Mouse (Mus musculus) embryonic facial prominence, embryonic 15.5 days (tissue): ENCODE data around the gene Mertk. TPM values are rescaled to one million over a fixed set of nuclear protein-coding genes. Genes with fewer than 3 reads are reported as not detected.

Source experiments
- ATAC-seq: fragments of 200-750 bp; cut with Nextera tagmentation; 2 replicates; pipeline ENCODE4 v1.8.0; 2017; ENCODE audit warnings: low read depth, moderate TSS enrichment; ENCODE audit not compliant: insufficient number of reproducible peaks, low FRiP score, low TSS enrichment
- H3K27ac ChIP-seq: fragments of 300-500 bp; sonication (generic); replicated peaks from 2 replicates; pipeline ENCODE4 v1.5.1; 2015; ENCODE audit warnings: mild to moderate bottlenecking, inconsistent platforms
- H3K27me3 ChIP-seq: fragments of 300-500 bp; sonication (generic); 2 replicates; pipeline ENCODE4 v1.6.1; 2015; ENCODE audit warnings: inconsistent platforms
- H3K36me3 ChIP-seq: fragments of 300-500 bp; sonication (generic); 2 replicates; pipeline ENCODE4 v1.6.1; 2015; ENCODE audit warnings: mild to moderate bottlenecking, inconsistent platforms
- H3K4me1 ChIP-seq: fragments of 300-500 bp; sonication (generic); 2 replicates; pipeline ENCODE4 v1.6.1; 2015; ENCODE audit warnings: inconsistent platforms
- H3K4me2 ChIP-seq: fragments of 300-500 bp; sonication (generic); replicated peaks from 2 replicates; pipeline ENCODE4 v1.6.1; 2015; ENCODE audit warnings: mild to moderate bottlenecking, inconsistent platforms
- H3K4me3 ChIP-seq: fragments of 300-500 bp; sonication (generic); replicated peaks from 2 replicates; pipeline ENCODE4 v1.5.1; 2015; ENCODE audit warnings: mild to moderate bottlenecking, inconsistent platforms
- H3K9ac ChIP-seq: fragments of 300-500 bp; sonication (generic); 2 replicates; pipeline ENCODE4 v1.6.1; 2015; ENCODE audit warnings: inconsistent platforms
- H3K9me3 ChIP-seq: fragments of 300-500 bp; sonication (generic); replicated peaks from 2 replicates; pipeline ENCODE4 v1.6.1; 2016; ENCODE audit warnings: inconsistent platforms
- WGBS: fragments of 180-500 bp; shearing (Covaris S2); methylation state at CpG from one replicate; pipeline ENCODE4 v1.1.7; 2015; 5-methylcytosine and 5-hydroxymethylcytosine counted together
- polyA plus RNA-seq: library from polyadenylated mRNA; unstranded; fragments of >200 nt; fragmentation: Nextera tagmentation; extraction: Ambion mirVana; gene quantifications from 2 replicates; pipeline ENCODE4 v1.2.1, GENCODE M21; 2015

Gene Mertk
- polyA plus RNA-seq, 1 experiment from 2014 or later: 10.2 TPM

DNA sequence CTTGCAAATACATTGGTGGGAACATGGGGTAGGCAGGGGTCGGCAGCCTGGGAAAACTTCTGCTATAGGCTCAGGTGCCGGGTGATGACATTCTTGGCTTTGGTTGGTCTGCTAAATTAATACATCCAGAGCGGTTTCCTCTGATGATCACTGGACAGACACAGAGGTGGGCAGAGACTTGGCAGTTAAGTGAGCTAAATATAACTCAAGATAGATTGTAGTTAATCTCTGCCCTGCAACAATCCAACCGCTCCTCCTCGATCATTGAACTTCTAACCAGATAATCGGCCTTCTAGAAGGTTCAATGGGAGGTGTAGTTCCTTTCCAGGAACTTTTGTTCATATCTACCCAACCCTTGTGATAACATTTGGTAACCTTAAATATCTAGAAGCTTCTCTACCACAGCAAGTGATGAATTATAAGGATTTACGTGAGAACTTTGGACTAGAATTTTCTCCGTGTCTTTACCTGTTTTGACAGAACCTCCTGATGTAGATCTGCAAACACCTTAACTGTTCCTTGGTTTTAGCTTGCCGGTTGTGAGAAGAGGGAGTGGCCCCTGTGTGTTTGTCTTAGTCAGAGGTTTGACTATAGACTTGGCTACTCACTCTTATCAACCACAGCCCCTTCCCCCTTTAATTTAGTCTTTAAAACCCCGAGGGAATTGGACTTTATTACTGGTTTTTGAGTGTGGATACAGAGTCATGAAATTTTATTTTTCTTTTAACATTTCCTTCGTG is 92.3 kb downstream of the Mertk start:
- no peaks in the 10 kb centered on the region for H3K4me1 ChIP-seq
- 89% methylated on average over 11 of the region's 11 CpGs for WGBS
- ATAC-seq: no peak
- no peak overlapping the region for H3K4me2 ChIP-seq
- H3K27ac ChIP-seq: no peak overlapping the region
- H3K36me3 ChIP-seq: peaks cover 42% of the 10 kb centered on the region
- H3K9me3 ChIP-seq: no peaks in the 10 kb centered on the region
- no peaks in the 10 kb centered on the region for H3K27me3 ChIP-seq
- H3K4me3 ChIP-seq: no peak overlapping the region
- H3K9ac ChIP-seq: no peak overlapping the region

DNA sequence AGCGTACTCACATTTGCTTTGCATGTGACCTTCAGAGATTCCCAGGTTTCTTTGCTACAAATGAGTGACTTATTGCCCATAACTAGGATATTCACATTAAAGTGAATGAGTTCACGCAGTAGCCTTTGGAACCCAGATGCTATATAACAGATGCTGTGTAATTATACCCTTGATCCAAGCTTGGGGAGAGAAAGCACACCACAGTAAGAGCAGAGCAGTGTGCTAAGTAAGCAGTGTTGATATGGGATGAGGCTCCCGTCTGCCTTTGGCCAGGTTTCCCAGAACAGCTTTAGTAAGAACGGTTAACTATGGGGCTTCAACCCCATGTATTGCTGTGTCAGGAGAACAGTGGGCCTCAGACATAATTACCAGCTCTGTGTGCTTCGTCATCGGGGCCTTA is 95.2 kb downstream of the Mertk start:
- Histone ChIP-seq H3K9me3 (no peaks in the 10 kb centered on the region), H3K9ac (no peak overlapping the region), H3K27ac (no peak overlapping the region), H3K27me3 (no peaks in the 10 kb centered on the region), H3K4me1 (no peaks in the 10 kb centered on the region), H3K36me3 (peaks cover 46% of the 10 kb centered on the region), H3K4me3 (no peak overlapping the region), H3K4me2 (no peak overlapping the region)
- ATAC-seq: no peak
- 81% methylated on average over 6 of the region's 6 CpGs for WGBS

DNA sequence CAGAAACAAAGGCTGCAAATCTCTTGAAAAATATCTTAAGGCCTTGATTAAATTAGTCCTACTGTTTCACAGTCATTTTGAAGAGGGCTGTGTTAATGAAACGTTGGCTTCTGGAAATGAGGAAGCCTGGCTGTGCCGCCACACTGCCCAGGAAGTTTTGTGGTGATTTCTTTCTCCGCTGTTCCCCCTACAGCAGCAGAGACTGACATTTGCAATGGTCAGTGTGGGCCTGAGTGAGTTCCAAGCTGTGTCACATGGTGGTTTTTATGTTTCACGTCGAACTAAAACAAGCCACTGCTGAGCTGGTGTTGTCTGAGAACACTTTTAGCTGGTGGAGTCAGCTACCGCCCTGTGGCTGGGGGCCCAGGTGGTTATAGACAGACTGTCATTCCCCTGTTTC is 97.7 kb downstream of the Mertk start:
- H3K27me3 ChIP-seq: no peaks in the 10 kb centered on the region
- H3K4me2 ChIP-seq: no peak overlapping the region
- H3K36me3 ChIP-seq: peaks cover 53% of the 10 kb centered on the region
- no peak overlapping the region for H3K27ac ChIP-seq
- ATAC-seq: no peak
- no peak overlapping the region for H3K4me3 ChIP-seq
- WGBS: 58% methylated on average over 6 of the region's 6 CpGs
- no peak overlapping the region for H3K9ac ChIP-seq
- no peaks in the 10 kb centered on the region for H3K9me3 ChIP-seq
- no peaks in the 10 kb centered on the region for H3K4me1 ChIP-seq

DNA sequence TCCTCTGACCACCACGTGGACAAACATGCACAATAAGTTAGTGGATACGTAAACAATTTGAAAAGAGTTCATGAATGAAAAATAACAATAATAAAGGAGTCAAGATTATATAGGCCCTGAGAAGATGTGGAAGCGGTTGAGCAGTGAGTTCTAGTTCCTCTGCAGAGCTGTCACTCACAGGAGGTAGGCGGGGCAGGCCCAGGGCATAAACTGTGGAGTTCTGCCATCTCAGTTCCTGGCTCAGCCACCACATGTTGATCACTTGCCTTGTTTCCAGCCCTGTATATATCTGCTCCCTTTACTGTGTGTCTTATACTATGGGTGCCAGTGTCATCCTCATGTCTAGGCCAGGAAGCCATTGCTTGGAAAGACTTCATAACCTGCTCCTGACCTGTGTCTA is 104.7 kb downstream of the Mertk start:
- Histone ChIP-seq H3K4me3 (no peak overlapping the region), H3K27me3 (no peaks in the 10 kb centered on the region), H3K27ac (no peak overlapping the region), H3K9me3 (no peaks in the 10 kb centered on the region), H3K9ac (no peak overlapping the region), H3K36me3 (peaks cover 31% of the 10 kb centered on the region), H3K4me2 (no peak overlapping the region), H3K4me1 (no peaks in the 10 kb centered on the region)
- WGBS: 95% methylated on average over 4 of the region's 4 CpGs
- no peak for ATAC-seq

DNA sequence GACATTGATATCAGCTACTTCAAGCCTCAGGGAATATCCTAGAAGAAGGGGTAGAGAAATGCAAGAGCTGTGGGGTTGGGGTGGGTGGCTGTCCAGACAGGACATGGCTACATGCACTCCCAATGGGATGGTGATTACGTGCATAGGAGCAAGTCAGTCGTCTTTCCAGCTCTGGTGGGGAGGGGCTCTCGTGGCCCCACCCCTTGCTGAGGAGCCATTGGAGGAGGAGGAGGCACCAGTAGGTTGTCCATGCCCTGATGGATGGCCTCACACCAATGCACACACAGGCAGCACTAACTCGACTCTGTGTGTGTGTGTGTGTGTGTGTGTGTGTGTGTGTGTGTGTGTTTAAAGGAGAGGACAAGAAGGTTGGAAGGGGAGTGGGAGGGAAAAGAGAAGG is 106.6 kb downstream of the Mertk start:
- no peak for ATAC-seq
- Histone ChIP-seq H3K36me3 (peaks cover 18% of the 10 kb centered on the region), H3K9ac (no peak overlapping the region), H3K27ac (no peak overlapping the region), H3K4me3 (no peak overlapping the region), H3K9me3 (no peaks in the 10 kb centered on the region), H3K27me3 (no peaks in the 10 kb centered on the region), H3K4me1 (no peaks in the 10 kb centered on the region), H3K4me2 (no peak overlapping the region)
- 63% methylated on average over 4 of the region's 4 CpGs for WGBS

DNA sequence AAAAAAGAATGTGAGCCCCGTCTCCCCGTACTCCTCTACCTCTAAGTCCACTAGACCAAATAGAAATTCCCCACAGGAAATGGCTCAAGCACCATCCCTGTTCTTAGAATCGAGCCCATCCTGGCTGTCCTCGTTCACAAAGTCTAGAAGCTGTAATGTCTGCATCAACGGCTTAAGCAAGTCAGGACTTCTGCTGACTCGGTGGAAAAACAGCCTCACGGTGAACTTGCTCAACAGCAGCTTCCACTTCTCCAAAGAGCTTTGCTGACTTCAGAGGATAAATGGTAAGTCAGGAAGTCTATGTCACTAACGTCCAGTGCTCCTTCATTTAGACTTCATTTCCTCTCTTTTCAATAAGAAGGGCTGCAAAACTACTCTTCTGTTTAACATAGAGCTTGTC is 107.8 kb downstream of the Mertk start:
- no peaks in the 10 kb centered on the region for H3K9me3 ChIP-seq
- no peak overlapping the region for H3K27ac ChIP-seq
- no peaks in the 10 kb centered on the region for H3K27me3 ChIP-seq
- ATAC-seq: no peak
- H3K4me2 ChIP-seq: no peak overlapping the region
- no peak overlapping the region for H3K9ac ChIP-seq
- peaks cover 8% of the 10 kb centered on the region for H3K36me3 ChIP-seq
- no peak overlapping the region for H3K4me3 ChIP-seq
- no peaks in the 10 kb centered on the region for H3K4me1 ChIP-seq
- 47% methylated on average over 8 of the region's 8 CpGs for WGBS

DNA sequence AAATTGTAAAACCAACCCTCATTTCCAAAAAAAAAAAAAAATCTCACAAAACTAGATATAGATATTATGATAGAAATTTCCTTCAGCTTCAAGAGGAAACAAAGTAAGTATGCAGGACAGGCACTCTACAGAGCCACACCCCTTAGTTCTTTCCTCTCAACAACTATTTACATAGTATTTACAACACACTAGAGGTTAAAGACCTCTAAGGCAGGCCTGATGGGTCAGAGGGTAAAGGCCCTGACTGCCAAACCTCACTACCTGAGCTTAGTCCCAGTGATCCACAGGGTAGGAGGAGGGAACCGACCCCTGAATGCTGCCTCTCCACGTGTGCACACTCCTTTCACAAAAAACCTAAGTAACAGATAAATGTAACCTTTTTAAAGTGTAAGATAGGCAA is 114.0 kb downstream of the Mertk start:
- WGBS: 35% methylated on average over 2 of the region's 2 CpGs
- Histone ChIP-seq H3K27ac (no peak overlapping the region), H3K4me2 (no peak overlapping the region), H3K36me3 (no peaks in the 10 kb centered on the region), H3K9me3 (no peaks in the 10 kb centered on the region), H3K4me1 (0 out of 2 replicates have a peak, but pooled peaks cover 3% of the 10 kb centered on the region), H3K9ac (no peak overlapping the region), H3K27me3 (no peaks in the 10 kb centered on the region), H3K4me3 (no peak overlapping the region)
- no peak for ATAC-seq

DNA sequence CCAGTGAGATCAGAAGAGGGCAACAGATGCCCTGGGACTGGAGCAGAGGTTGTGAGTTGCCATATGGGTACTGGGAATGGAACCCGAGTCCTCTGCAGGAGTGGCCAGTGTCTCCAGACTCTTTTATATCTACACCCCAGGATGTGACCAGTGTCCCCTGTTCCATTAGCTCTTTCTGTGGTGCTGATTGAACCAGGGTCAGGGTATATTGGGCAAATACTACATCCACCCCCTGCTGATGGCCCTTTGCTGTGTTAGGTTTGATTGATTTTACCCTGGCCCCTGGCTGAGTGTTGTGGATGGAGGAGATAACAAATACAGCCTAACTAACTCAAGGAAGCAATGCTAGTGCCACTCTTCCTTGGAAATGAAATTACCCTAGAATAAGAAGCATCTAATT is 117.6 kb downstream of the Mertk start:
- no peaks in the 10 kb centered on the region for H3K36me3 ChIP-seq
- no peak for ATAC-seq
- H3K27ac ChIP-seq: no peak overlapping the region
- no peak overlapping the region for H3K4me3 ChIP-seq
- no peak overlapping the region for H3K4me2 ChIP-seq
- no peak overlapping the region for H3K9ac ChIP-seq
- no peaks in the 10 kb centered on the region for H3K9me3 ChIP-seq
- peaks cover 14% of the 10 kb centered on the region for H3K4me1 ChIP-seq
- 73% methylated on average over 1 of the region's 1 CpGs for WGBS
- no peaks in the 10 kb centered on the region for H3K27me3 ChIP-seq

DNA sequence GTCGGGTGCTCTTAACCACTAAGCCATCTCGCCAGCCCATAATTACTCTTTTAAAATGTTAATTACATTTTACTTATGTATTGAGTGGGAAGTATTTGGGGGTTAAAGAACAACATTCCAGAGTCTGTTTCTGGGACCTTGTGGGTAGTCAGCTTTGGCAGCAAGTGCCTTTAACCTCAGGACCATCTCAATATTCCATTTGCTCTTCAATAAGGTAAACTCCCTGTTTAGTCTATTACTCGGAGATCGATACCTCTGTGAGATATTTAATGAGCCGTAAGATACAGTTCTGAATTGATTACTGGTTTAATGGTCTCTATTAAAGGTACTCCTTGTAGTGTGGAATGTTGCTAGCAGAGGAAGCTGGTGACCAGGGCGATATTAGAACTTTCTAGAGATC is 118.2 kb downstream of the Mertk start:
- peak overlapping the region; percentile 95 for H3K27ac ChIP-seq

DNA sequence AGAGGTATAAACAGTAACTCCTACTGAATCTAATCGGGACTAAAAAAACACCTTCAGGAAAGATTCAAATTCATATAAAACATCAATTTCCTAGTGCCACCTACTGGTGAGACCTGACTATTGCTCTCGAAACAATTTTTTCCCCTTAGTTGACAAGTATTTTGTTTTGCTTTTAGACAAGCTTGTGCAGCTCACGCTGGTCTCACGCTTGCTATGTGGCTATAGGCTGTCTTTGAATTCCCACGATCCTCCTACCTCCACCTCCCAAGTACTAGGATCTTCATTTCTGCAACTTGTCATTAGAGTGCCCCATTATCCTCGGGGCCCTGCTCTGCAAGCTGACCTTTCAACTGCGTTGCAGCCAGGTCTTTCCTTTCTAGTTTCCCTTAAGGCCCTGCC is 118.6 kb downstream of the Mertk start:
- Histone ChIP-seq H3K27ac (peak overlapping the region; percentile 95), H3K27me3 (no peaks in the 10 kb centered on the region), H3K4me3 (peak overlapping the region; percentile 72), H3K4me1 (peaks cover 14% of the 10 kb centered on the region), H3K36me3 (no peaks in the 10 kb centered on the region), H3K9me3 (no peaks in the 10 kb centered on the region), H3K4me2 (peak overlapping the region; percentile 75), H3K9ac (0 out of 2 replicates have a peak overlapping the region, but pooled peaks have one; percentile 45)
- peak; percentile 63 for ATAC-seq
- WGBS: 0% methylated on average over 7 of the region's 7 CpGs

More for the DNA sequence above, 118.2 kb downstream of the Mertk start:
- 29% methylated on average over 6 of the region's 6 CpGs for WGBS
- Histone ChIP-seq H3K9ac (no peak overlapping the region), H3K4me1 (peaks cover 14% of the 10 kb centered on the region), H3K27me3 (no peaks in the 10 kb centered on the region), H3K4me3 (peak overlapping the region; percentile 72), H3K9me3 (no peaks in the 10 kb centered on the region), H3K4me2 (peak overlapping the region; percentile 75), H3K36me3 (no peaks in the 10 kb centered on the region)
- ATAC-seq: no peak

DNA sequence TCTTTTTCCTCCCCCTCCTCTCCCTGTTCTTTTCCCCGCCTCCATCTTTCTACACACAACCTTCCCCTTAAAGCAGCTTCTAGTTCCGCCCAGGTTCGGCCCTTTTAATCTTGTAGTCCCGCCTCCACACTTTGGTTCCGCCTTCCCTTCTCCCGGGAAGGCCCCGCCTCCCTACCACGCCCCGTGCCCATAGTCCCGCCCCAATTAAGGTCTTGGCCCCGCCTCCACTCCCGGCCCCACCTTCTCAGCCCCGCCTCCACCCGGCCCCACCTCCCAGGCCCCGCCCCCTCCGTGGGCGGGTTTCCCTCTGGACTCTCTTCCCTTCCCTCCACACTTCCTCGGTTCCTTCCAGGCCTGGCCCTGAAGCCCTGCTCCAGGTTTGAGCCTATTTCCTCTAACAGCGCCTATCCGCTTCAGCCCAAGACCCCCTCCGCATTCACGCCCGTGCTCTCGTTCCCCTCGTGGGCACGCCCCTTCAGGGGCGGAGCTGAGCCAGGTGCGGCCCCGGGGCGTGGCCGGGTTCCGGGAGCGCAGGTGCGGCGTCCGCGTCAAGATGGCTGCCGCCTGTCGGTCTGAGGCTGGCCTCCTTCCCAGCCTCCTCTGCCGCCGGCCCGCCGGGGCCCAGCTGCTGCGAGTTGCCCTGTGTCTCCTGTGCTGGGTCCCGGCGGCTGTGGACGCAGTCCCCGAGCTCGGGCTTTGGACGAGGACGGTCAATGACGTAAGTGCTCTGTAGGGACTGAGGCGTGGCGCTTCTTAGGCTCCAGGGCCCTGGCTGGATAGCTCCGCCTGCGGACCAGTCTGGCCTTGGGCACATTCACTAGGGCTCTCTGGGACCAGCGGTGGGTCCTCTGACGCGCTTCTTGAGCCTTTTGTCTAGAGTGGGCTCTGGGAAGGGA is 119.3 kb downstream of the Mertk start, which contains the start of gene Tmem87b:
Gene Tmem87b (plus strand): TSS at position 333 of the 896 bp plus-strand sequence.
- Histone ChIP-seq H3K27ac (peak within 1 kb of the TSS; percentile 95), H3K9ac (peak within 1 kb of the TSS; percentile 59), H3K9me3 (no peaks in the 10 kb centered on the region), H3K4me3 (peak within 1 kb of the TSS; percentile 72), H3K4me2 (peak within 1 kb of the TSS; percentile 75), H3K36me3 (no peaks in the 10 kb centered on the region), H3K27me3 (no peaks in the 10 kb centered on the region), H3K4me1 (peaks cover 14% of the 10 kb centered on the region)
- ATAC-seq: peak; percentile 92
- WGBS: under 1% methylated on average over 59 of the region's 59 CpGs
